Comparison of ENCODE assay signal across 8 mouse cellular contexts in the genomic region with DNA sequence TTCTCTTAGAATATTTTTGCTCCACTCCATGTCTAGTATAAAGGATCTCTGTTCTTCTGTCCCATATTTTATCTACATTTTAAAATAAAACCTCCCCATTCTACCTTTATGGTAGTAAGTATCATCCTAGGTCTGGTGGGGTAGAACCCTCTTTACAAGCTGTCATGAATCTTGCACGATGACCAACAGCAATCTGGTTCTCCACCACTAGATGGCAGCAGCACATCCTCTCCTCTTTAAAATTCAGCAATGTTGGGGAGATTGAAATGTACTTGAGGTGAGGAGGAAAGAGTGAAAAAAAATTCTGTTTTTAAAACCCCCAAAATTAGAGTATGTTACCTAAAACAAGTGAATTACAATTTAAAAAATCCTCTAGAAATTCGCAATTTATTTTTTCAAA.
DNase-seq lines count a peak whose midpoint lies in the region; ATAC-seq and TF ChIP-seq lines count a peak whose summit lies in the region.
"Had no signal": no experiment of that assay in that cellular context is flagged by ENCODE, and none has a peak within 500 bp of the region (broad histone marks: within the 10 kb centered on the region; RNA-seq: fewer than 3 reads in every experiment).

No protein-coding gene starts in this region.

- H3K27ac ChIP-seq in embryonic facial prominence, embryonic 14.5 days (replicated peaks; ENCODE audit: low read depth, low read length), result no peak overlapping the region
- no peak overlapping the region for H3K27ac ChIP-seq in limb, embryonic 14.5 days (replicated peaks; ENCODE audit: low read depth, low read length)

- ATAC-seq in embryonic facial prominence, embryonic 14.5 days (ENCODE audit: low read depth), result peak; percentile 44; the same call in 1 of the 2 replicates
- ATAC-seq in limb, embryonic 14.5 days (ENCODE audit: low FRiP score, low read depth), result no peak

- H3K4me1 ChIP-seq in embryonic facial prominence, embryonic 14.5 days (ENCODE audit: control insufficient read depth, insufficient read depth, low read length), result no peaks in the 10 kb centered on the region
- H3K4me1 ChIP-seq in limb, embryonic 14.5 days (ENCODE audit: control insufficient read depth, insufficient read depth, low read length), result no peaks in the 10 kb centered on the region

- no peaks in the 10 kb centered on the region for H3K9me3 ChIP-seq in embryonic facial prominence, embryonic 14.5 days (ENCODE audit: control insufficient read depth, low read length)
- no peaks in the 10 kb centered on the region for H3K9me3 ChIP-seq in limb, embryonic 14.5 days (ENCODE audit: control insufficient read depth, low read length)

- no peak overlapping the region for H3K4me2 ChIP-seq in embryonic facial prominence, embryonic 14.5 days (ENCODE audit: low read depth, low read length)
- H3K4me2 ChIP-seq in limb, embryonic 14.5 days (replicated peaks; ENCODE audit: low read depth, low read length, severe bottlenecking), result no peak overlapping the region

- no peaks in the 10 kb centered on the region for H3K36me3 ChIP-seq in embryonic facial prominence, embryonic 14.5 days (ENCODE audit: control insufficient read depth, insufficient read depth, low read length)
- H3K36me3 ChIP-seq in limb, embryonic 14.5 days (ENCODE audit: control insufficient read depth, insufficient read depth, low read length), result no peaks in the 10 kb centered on the region

- H3K4me3 ChIP-seq in embryonic facial prominence, embryonic 14.5 days (ENCODE audit: low read depth, low read length), result no peak overlapping the region
- no peak overlapping the region for H3K4me3 ChIP-seq in limb, embryonic 14.5 days (replicated peaks; ENCODE audit: low read length)
- H3K4me3 ChIP-seq: myocyte had no signal

- WGBS in embryonic facial prominence, embryonic 14.5 days, result 27% methylated on average over 2 of the region's 2 CpGs
- WGBS in limb, embryonic 14.5 days, result 25% methylated on average over 2 of the region's 2 CpGs

- DNase-seq in testis, postnatal 10 days (ENCODE audit: low spot score), result peak; percentile 61
- no peak for DNase-seq in testis, postnatal 14 days (ENCODE audit: low spot score)
- peak; percentile 18 to 36 for DNase-seq in adrenal gland, postnatal 36 days
- peak; percentile 7 for DNase-seq in embryonic facial prominence, embryonic 14.5 days (ENCODE audit: low spot score)
- peak; percentile 32 for DNase-seq in induced T-regulatory cell, adult 2 months (ENCODE audit: low read depth)
- peak; percentile 59 for DNase-seq in limb, embryonic 14.5 days (ENCODE audit: low spot score)
- DNase-seq in right cerebral cortex, postnatal 10 days (ENCODE audit: low spot score in 2 of 2), result peak; percentile 60 to 80

- no peak overlapping the region for H3K9ac ChIP-seq in embryonic facial prominence, embryonic 14.5 days (ENCODE audit: low read depth, low read length)
- no peak overlapping the region for H3K9ac ChIP-seq in limb, embryonic 14.5 days (ENCODE audit: low read depth, low read length, severe bottlenecking)

- no peaks in the 10 kb centered on the region for H3K27me3 ChIP-seq in embryonic facial prominence, embryonic 14.5 days (replicated peaks; ENCODE audit: control insufficient read depth, insufficient read depth, low read length)
- no peaks in the 10 kb centered on the region for H3K27me3 ChIP-seq in limb, embryonic 14.5 days (ENCODE audit: control insufficient read depth, insufficient read depth, low read length)

- no peak for TF ChIP-seq POLR2A in limb, embryonic 14.5 days (IDR thresholded peaks at IDR 0.05; ENCODE audit: borderline replicate concordance, extremely low read depth, insufficient read depth, insufficient read length)
